Mouse (Mus musculus) brain, embryonic 14.5 days (tissue): Measurements from ENCODE around the gene Gfy.

ENCODE experiments used
- CTCF ChIP-seq: fragments of 200-500 bp; IDR thresholded peaks from 2 replicates; pipeline ENCODE4 v1.5.1; 2012; ENCODE audit warnings: inconsistent platforms, mild to moderate bottlenecking, moderate library complexity, borderline replicate concordance; ENCODE audit not compliant: insufficient read depth, insufficient read length; ENCODE audit errors: extremely low read depth
- POLR2A ChIP-seq: fragments of 200-500 bp; IDR thresholded peaks from 2 replicates; pipeline ENCODE4 v1.6.1; 2012; ENCODE audit warnings: mild to moderate bottlenecking, inconsistent platforms, borderline replicate concordance; ENCODE audit not compliant: poor library complexity, insufficient read depth, insufficient read length, severe bottlenecking; ENCODE audit errors: extremely low read depth

DNA sequence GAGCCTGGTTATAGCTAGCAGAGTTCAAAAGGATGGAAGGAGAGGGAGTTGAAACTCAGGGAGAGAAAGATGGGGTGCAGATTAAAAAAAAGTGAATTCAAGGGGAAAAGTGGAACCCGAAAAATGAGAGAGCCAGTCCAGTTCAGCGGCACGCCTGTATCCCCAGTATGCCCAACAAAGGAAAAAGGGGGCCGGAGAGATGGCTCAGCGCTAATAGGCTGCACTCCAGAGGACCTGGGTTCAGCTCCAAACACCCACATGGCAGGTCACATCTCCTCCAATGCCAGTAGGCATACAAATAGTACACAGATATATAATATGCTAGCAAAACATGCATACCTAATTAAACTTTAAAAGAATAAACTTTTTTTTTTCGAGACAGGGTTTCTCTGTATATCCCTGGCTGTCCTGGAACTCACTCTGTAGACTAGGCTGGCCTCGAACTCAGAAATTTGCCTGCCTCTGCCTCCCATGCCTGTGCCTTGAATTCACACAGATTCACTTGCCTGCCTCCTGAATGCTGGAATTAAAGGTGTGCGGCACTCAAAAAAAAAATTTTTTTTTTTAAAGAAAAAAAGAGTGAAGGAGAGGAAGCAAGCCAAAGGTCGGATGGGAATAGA is 16.3 kb downstream of the Gfy start:
- TF ChIP-seq CTCF (no peak), POLR2A (no peak)
